ENCODE assay signal across 13 mouse cellular contexts in genomic region chr8:124278956-124279689, GRCm38 (mm10). TPM values are rescaled to one million over a fixed set of nuclear protein-coding genes. Genes with fewer than 3 reads are reported as not detected.
A peak's percentile ranks its signal among the peaks of the same experiment; 100 is the strongest.
DNase-seq lines count a peak whose midpoint lies in the region; ATAC-seq and TF ChIP-seq lines count a peak whose summit lies in the region.
"Had no signal": no experiment of that assay in that cellular context is flagged by ENCODE, and none has a peak within 500 bp of the region (broad histone marks: within the 10 kb centered on the region; RNA-seq: fewer than 3 reads in every experiment).

No protein-coding gene starts in this region.

- H3K4me3 ChIP-seq in forebrain, embryonic 11.5 days (ENCODE audit: low read depth, low read length), result no peak overlapping the region
- no peak overlapping the region for H3K4me3 ChIP-seq in forebrain, embryonic 15.5 days
- H3K4me3 ChIP-seq in liver, embryonic 12.5 days, result no peak overlapping the region
- H3K4me3 ChIP-seq in kidney, postnatal 0 days (replicated peaks; ENCODE audit: low read depth, low read length), result no peak overlapping the region
- no peak overlapping the region for H3K4me3 ChIP-seq in stomach, embryonic 15.5 days (replicated peaks)

- H3K36me3 ChIP-seq in forebrain, embryonic 11.5 days (ENCODE audit: control insufficient read depth, insufficient read depth, low read length), result no peaks in the 10 kb centered on the region; the same call in 1 of the 2 replicates
- no peaks in the 10 kb centered on the region for H3K36me3 ChIP-seq in forebrain, embryonic 15.5 days
- peaks cover 10% of the 10 kb centered on the region for H3K36me3 ChIP-seq in liver, embryonic 12.5 days
- H3K36me3 ChIP-seq in kidney, postnatal 0 days (ENCODE audit: insufficient read depth, low read length), result no peaks in the 10 kb centered on the region
- no peaks in the 10 kb centered on the region; the same call in 1 of the 2 replicates for H3K36me3 ChIP-seq in stomach, embryonic 15.5 days

- no peak overlapping the region for H3K4me2 ChIP-seq in forebrain, embryonic 11.5 days (ENCODE audit: low read depth, low read length, severe bottlenecking)
- H3K4me2 ChIP-seq in forebrain, embryonic 15.5 days (replicated peaks), result no peak overlapping the region
- peak overlapping the region; percentile 3; the same call in 1 of the 2 replicates for H3K4me2 ChIP-seq in liver, embryonic 12.5 days
- no peak overlapping the region for H3K4me2 ChIP-seq in kidney, postnatal 0 days (ENCODE audit: low read length)
- no peak overlapping the region for H3K4me2 ChIP-seq in stomach, embryonic 15.5 days
- H3K4me2 ChIP-seq: heart, embryonic 11.5 days; lung, embryonic 14.5 days; midbrain, embryonic 11.5 days had no signal

- 96% methylated on average over 7 of the region's 7 CpGs for WGBS in forebrain, embryonic 11.5 days
- WGBS in forebrain, embryonic 15.5 days, result 89% methylated on average over 7 of the region's 7 CpGs
- WGBS in liver, embryonic 12.5 days (ENCODE audit: insufficient replicate concordance), result 63% methylated on average over 7 of the region's 7 CpGs
- WGBS in kidney, postnatal 0 days, result 64% methylated on average over 7 of the region's 7 CpGs
- WGBS in stomach, embryonic 15.5 days, result 66% methylated on average over 7 of the region's 7 CpGs

- ATAC-seq in forebrain, embryonic 11.5 days (replicated peaks; ENCODE audit: low FRiP score), result no peak
- no peak for ATAC-seq in forebrain, embryonic 15.5 days (replicated peaks)
- no peak for ATAC-seq in liver, embryonic 12.5 days
- no peak for ATAC-seq in kidney, postnatal 0 days (replicated peaks; ENCODE audit: low FRiP score, low read depth)
- peak; percentile 21; the same call in 1 of the 2 replicates for ATAC-seq in stomach, embryonic 15.5 days (ENCODE audit: insufficient read depth, low FRiP score, low read depth)

- no peaks in the 10 kb centered on the region for H3K27me3 ChIP-seq in forebrain, embryonic 11.5 days (ENCODE audit: control insufficient read depth, insufficient read depth, low read length)
- H3K27me3 ChIP-seq in forebrain, embryonic 15.5 days, result no peaks in the 10 kb centered on the region
- H3K27me3 ChIP-seq in liver, embryonic 12.5 days (replicated peaks), result no peaks in the 10 kb centered on the region
- no peaks in the 10 kb centered on the region for H3K27me3 ChIP-seq in kidney, postnatal 0 days (ENCODE audit: insufficient read depth, low read length)
- H3K27me3 ChIP-seq in stomach, embryonic 15.5 days (replicated peaks), result no peaks in the 10 kb centered on the region

- H3K27ac ChIP-seq in forebrain, embryonic 11.5 days (ENCODE audit: low read depth, low read length), result 0 out of 2 replicates have a peak overlapping the region, but pooled peaks have one; percentile 12
- H3K27ac ChIP-seq in forebrain, embryonic 15.5 days (replicated peaks), result no peak overlapping the region
- H3K27ac ChIP-seq in liver, embryonic 12.5 days, result no peak overlapping the region; the same call in 1 of the 2 replicates
- 0 out of 2 replicates have a peak overlapping the region, but pooled peaks have one; percentile 13 for H3K27ac ChIP-seq in kidney, postnatal 0 days
- peak overlapping the region; percentile 6 for H3K27ac ChIP-seq in stomach, embryonic 15.5 days

- H3K9me3 ChIP-seq in forebrain, embryonic 11.5 days (ENCODE audit: control insufficient read depth, low read length), result no peaks in the 10 kb centered on the region
- no peaks in the 10 kb centered on the region for H3K9me3 ChIP-seq in forebrain, embryonic 15.5 days
- no peaks in the 10 kb centered on the region for H3K9me3 ChIP-seq in liver, embryonic 12.5 days (replicated peaks)
- H3K9me3 ChIP-seq in kidney, postnatal 0 days (replicated peaks; ENCODE audit: low read length), result no peaks in the 10 kb centered on the region
- no peaks in the 10 kb centered on the region for H3K9me3 ChIP-seq in stomach, embryonic 15.5 days

- intact Hi-C loops in left cerebral cortex, postnatal 25 days (cut with DNase I), result loop anchor here (5.0 kb wide), 1 partner anchor 47 kb away; the partner anchor contains the start of gene Galnt2

- TF ChIP-seq CTCF in kidney, postnatal 0 days (IDR thresholded peaks at IDR 0.05; ENCODE audit: low read depth), result no peak

- peaks cover 27% of the 10 kb centered on the region for H3K4me1 ChIP-seq in forebrain, embryonic 11.5 days (replicated peaks; ENCODE audit: control insufficient read depth, insufficient read depth, low read length)
- peaks cover 56% of the 10 kb centered on the region for H3K4me1 ChIP-seq in forebrain, embryonic 15.5 days
- H3K4me1 ChIP-seq in liver, embryonic 12.5 days, result peaks cover 58% of the 10 kb centered on the region
- peaks cover 13% of the 10 kb centered on the region for H3K4me1 ChIP-seq in kidney, postnatal 0 days (replicated peaks; ENCODE audit: insufficient read depth, low read length)
- H3K4me1 ChIP-seq in stomach, embryonic 15.5 days, result peaks cover 35% of the 10 kb centered on the region

- no peak overlapping the region for H3K9ac ChIP-seq in forebrain, embryonic 11.5 days (ENCODE audit: low read length)
- H3K9ac ChIP-seq in forebrain, embryonic 15.5 days (replicated peaks), result no peak overlapping the region
- no peak overlapping the region for H3K9ac ChIP-seq in liver, embryonic 12.5 days
- no peak overlapping the region for H3K9ac ChIP-seq in kidney, postnatal 0 days (ENCODE audit: low read depth, low read length)
- no peak overlapping the region for H3K9ac ChIP-seq in stomach, embryonic 15.5 days
- H3K9ac ChIP-seq: lung, embryonic 14.5 days had no signal

- no peak for DNase-seq in forebrain, embryonic 11.5 days (ENCODE audit: low spot score)
- DNase-seq in liver, result no peak
- DNase-seq in kidney, postnatal 0 days (ENCODE audit: low spot score), result no peak
- DNase-seq in left cerebral cortex, postnatal 25 days (ENCODE audit: low spot score in 2 of 2), result no peak
- DNase-seq in cerebellum, adult 9-10 months, result no peak
- DNase-seq: cerebellum, adult 11-12 months; lung, embryonic 14.5 days; retina, postnatal 1 day had no signal

RNA-seq across cellular contexts. Expression of gene Galnt2, which starts 47.9 kb away (rescaled TPM):
- 81.6 and 83.7 TPM in 2 replicates for polyA plus RNA-seq in forebrain, embryonic 11.5 days (2014; fragmentation: Nextera tagmentation; extraction: Ambion mirVana)
- 54.2 and 56.3 TPM in 2 replicates for polyA plus RNA-seq in forebrain, embryonic 15.5 days (2015; fragmentation: Nextera tagmentation; extraction: Ambion mirVana)
- polyA plus RNA-seq in liver, embryonic 12.5 days (2016; fragmentation: Nextera tagmentation; extraction: Ambion mirVana), result 36.6 and 37.5 TPM in 2 replicates
- 60.3 and 60.6 TPM in 2 replicates for polyA plus RNA-seq in kidney, postnatal 0 days (2015; fragmentation: Nextera tagmentation; extraction: Ambion mirVana)
- polyA plus RNA-seq in stomach, embryonic 15.5 days (2015; fragmentation: Nextera tagmentation; extraction: Ambion mirVana), result 74.9 and 80.5 TPM in 2 replicates
- total RNA-seq in left cerebral cortex, postnatal 25 days (2021), result 10 to 100 TPM; 41.0 to 59.6 TPM

Comparison
In these comparisons a context has a peak if more than half of its experiments do, and no peak if none do; other contexts are left out.
1. H3K27ac ChIP-seq: peak in forebrain, embryonic 11.5 days (single experiment), kidney, postnatal 0 days (single experiment) and stomach, embryonic 15.5 days (single experiment); none in forebrain, embryonic 15.5 days (single experiment) and liver, embryonic 12.5 days (single experiment).